Mouse (Mus musculus): ENCODE measurements at regions not wholly inside any gene's neighbourhood (a gene's known extent, or its start where the extent isn't known, plus 50 kb on each side); places are given as distances from the start of the nearest gene placed in this dataset.
"Not testable (repeated sequence)": the region's sequence is repeated elsewhere in the genome, so short reads cannot be mapped to it uniquely, and the experiment has no call there.

GRCm38 (mm10) chr17:58820588-58821195 is 170.5 kb downstream of the Pdzph1 start:
- DNase-seq = no peak

- no peak for DNase-seq
Observed at GRCm38 (mm10) chr17:58819339-58819738, 171.8 kb downstream of the Pdzph1 start.

GRCm38 (mm10) chr17:58775451-58775850 is 215.7 kb downstream of the Pdzph1 start:
- DNase-seq = not testable (repeated sequence)

- no peak for DNase-seq
Observed at GRCm38 (mm10) chr17:58773595-58773994, 217.6 kb downstream of the Pdzph1 start.

GRCm38 (mm10) chr17:58765141-58765540 is 226.0 kb downstream of the Pdzph1 start:
- DNase-seq = peak; percentile 42

- no peak for DNase-seq
Observed at GRCm38 (mm10) chr17:58749000-58749399, 242.2 kb downstream of the Pdzph1 start.

GRCm38 (mm10) chr17:58748264-58748663 is 242.9 kb downstream of the Pdzph1 start:
- no peak for DNase-seq

GRCm38 (mm10) chr17:58710748-58711478 is 280.3 kb downstream of the Pdzph1 start:
- no peak for DNase-seq

GRCm38 (mm10) chr17:58690211-58690610 is 301.0 kb downstream of the Pdzph1 start:
- DNase-seq = no peak

GRCm38 (mm10) chr17:58672291-58672690 is 318.9 kb downstream of the Pdzph1 start:
- DNase-seq = no peak

GRCm38 (mm10) chr17:58668036-58668435 is 323.1 kb downstream of the Pdzph1 start:
- DNase-seq = peak; percentile 15

GRCm38 (mm10) chr17:58643793-58644192 is 347.4 kb downstream of the Pdzph1 start:
- DNase-seq = no peak

- no peak for DNase-seq
Observed at GRCm38 (mm10) chr17:58642273-58642672, 348.9 kb downstream of the Pdzph1 start.

GRCm38 (mm10) chr17:58598911-58599310 is 392.3 kb downstream of the Pdzph1 start:
- DNase-seq = no peak

- no peak for DNase-seq
Observed at GRCm38 (mm10) chr17:58596661-58597060, 394.5 kb downstream of the Pdzph1 start.

GRCm38 (mm10) chr17:58587946-58588345 is 403.2 kb downstream of the Pdzph1 start:
- DNase-seq = no peak

- no peak for DNase-seq
Observed at GRCm38 (mm10) chr17:58572885-58573284, 418.3 kb downstream of the Pdzph1 start.
